Mouse (Mus musculus) stomach, postnatal 0 days (tissue): Measurements from ENCODE around the gene Emc4.

ENCODE experiments used
- CTCF ChIP-seq: IDR thresholded peaks from 2 replicates; pipeline ENCODE4 v1.5.1; 2016; ENCODE audit warnings: antibody characterized with exemption, low read depth, mild to moderate bottlenecking, moderate library complexity
- EP300 ChIP-seq: optimal IDR thresholded peaks from 2 replicates; pipeline ENCODE3; 2016; ENCODE audit warnings: antibody characterized with exemption

- TF ChIP-seq CTCF (no peak), EP300 (no peak)
These were observed 28.8 kb upstream of the Emc4 start for GRCm38 (mm10) chr2:112396649-112397048.
